Mouse (Mus musculus): ENCODE data around the gene Aamp. TPM values are rescaled to one million over a fixed set of nuclear protein-coding genes. Genes with fewer than 3 reads are reported as not detected.

Gene Aamp
- polyA plus RNA-seq, 1 experiment from 2014 or later: 184 TPM

GRCm38 (mm10) chr1:74239162-74239561 lies 45.4 kb downstream of the Aamp start:
- Histone ChIP-seq H3K27ac (replicated peaks; ENCODE audit: low read depth, low read length) (no peak overlapping the region), H3K27me3 (ENCODE audit: control insufficient read depth, insufficient read depth, low read length) (no peaks in the 10 kb centered on the region), H3K9ac (replicated peaks; ENCODE audit: low read length) (no peak overlapping the region), H3K4me3 (replicated peaks; ENCODE audit: low read depth, low read length) (no peak overlapping the region), H3K4me2 (ENCODE audit: low read length) (peak overlapping the region; percentile 16; the same call in 1 of the 2 replicates), H3K9me3 (ENCODE audit: control insufficient read depth, low read length) (no peaks in the 10 kb centered on the region), H3K4me1 (ENCODE audit: control insufficient read depth, insufficient read depth, low read length) (peaks cover 27% of the 10 kb centered on the region), H3K36me3 (ENCODE audit: control insufficient read depth, insufficient read depth, low read length) (no peaks in the 10 kb centered on the region)
- DNase-seq (no peak), ATAC-seq (ENCODE audit: low FRiP score, low TSS enrichment) (no peak)
- WGBS: 73% methylated on average over 7 of the region's 7 CpGs

DNA sequence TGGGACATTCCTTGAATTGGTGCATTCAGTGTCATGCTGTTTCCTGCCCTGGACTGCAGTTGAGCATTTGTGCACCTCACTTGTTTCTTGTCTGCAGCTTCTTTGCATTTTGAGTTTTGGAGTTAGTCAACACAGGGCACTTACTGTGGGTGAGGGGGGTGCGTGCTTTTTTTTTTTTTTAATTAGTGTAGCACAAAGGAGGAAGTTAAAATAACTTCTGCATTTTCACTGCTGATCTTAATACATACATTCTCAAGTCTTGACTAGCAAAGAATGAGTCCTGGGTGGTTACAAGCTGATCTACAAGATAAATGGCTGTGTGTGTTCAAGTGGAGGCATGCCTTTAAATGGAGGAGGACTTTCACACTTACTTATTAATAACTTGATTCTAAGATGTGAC lies 46.4 kb downstream of the Aamp start:
- Histone ChIP-seq H3K4me2 (ENCODE audit: low read length) (peak overlapping the region; percentile 94), H3K4me3 (replicated peaks; ENCODE audit: low read depth, low read length) (peak overlapping the region; percentile 96), H3K27me3 (ENCODE audit: control insufficient read depth, insufficient read depth, low read length) (no peaks in the 10 kb centered on the region), H3K4me1 (ENCODE audit: control insufficient read depth, insufficient read depth, low read length) (peaks cover 27% of the 10 kb centered on the region), H3K9me3 (ENCODE audit: control insufficient read depth, low read length) (no peaks in the 10 kb centered on the region), H3K27ac (replicated peaks; ENCODE audit: low read depth, low read length) (no peak overlapping the region), H3K36me3 (ENCODE audit: control insufficient read depth, insufficient read depth, low read length) (no peaks in the 10 kb centered on the region), H3K9ac (replicated peaks; ENCODE audit: low read length) (no peak overlapping the region)
- DNase-seq (no peak), ATAC-seq (ENCODE audit: low FRiP score, low TSS enrichment) (no peak)
- WGBS: 89% methylated on average over 1 of the region's 1 CpGs

GRCm38 (mm10) chr1:74237671-74238070 lies 46.9 kb downstream of the Aamp start:
- peak overlapping the region; percentile 94 for H3K4me2 ChIP-seq (ENCODE audit: low read length)
- no peak overlapping the region for H3K27ac ChIP-seq (replicated peaks; ENCODE audit: low read depth, low read length)
- DNase-seq (no peak), ATAC-seq (ENCODE audit: low FRiP score, low TSS enrichment) (no peak)
- WGBS: 50% methylated on average over 5 of the region's 5 CpGs
- H3K9me3 ChIP-seq (ENCODE audit: control insufficient read depth, low read length): no peaks in the 10 kb centered on the region
- H3K4me3 ChIP-seq (replicated peaks; ENCODE audit: low read depth, low read length): peak overlapping the region; percentile 96
- no peaks in the 10 kb centered on the region for H3K36me3 ChIP-seq (ENCODE audit: control insufficient read depth, insufficient read depth, low read length)
- H3K9ac ChIP-seq (replicated peaks; ENCODE audit: low read length): peak overlapping the region; percentile 93
- no peaks in the 10 kb centered on the region for H3K27me3 ChIP-seq (ENCODE audit: control insufficient read depth, insufficient read depth, low read length)
- H3K4me1 ChIP-seq (ENCODE audit: control insufficient read depth, insufficient read depth, low read length): peaks cover 27% of the 10 kb centered on the region

DNA sequence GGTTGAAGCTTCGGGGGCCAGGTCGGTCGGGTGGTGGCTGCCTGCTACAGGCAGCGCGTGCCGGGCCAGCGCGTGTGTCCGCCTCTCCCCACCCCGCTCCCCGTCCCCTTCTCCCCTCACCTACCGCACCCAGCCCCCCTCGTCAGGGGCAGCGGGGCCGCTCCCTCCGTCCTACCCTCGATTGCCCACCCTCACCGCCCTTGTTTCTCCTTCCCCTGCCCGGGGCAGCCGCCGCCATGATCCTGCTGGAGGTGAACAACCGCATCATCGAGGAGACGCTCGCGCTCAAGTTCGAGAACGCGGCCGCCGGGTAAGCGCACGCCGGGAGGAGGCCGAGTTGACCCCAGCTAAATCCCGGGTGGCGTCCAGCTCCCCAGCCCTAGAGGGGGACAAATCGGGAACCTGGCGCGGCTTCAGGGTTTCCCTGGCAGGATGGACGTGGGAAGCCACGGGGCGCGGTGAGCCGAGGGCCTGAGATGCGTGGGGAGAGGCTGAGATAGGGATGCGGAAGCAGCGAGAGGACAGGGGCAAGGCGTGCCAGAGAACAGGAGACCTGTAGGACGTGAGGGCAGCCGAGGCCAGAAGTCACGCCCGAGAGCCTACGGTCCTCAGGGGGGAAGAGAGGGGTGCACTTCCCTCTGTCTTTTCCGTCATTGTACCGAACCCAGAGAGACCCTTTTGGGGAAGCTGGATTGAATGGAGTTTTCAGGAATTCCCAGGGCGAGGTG lies 47.8 kb downstream of the Aamp start:
- peak; percentile 58 for DNase-seq

DNA sequence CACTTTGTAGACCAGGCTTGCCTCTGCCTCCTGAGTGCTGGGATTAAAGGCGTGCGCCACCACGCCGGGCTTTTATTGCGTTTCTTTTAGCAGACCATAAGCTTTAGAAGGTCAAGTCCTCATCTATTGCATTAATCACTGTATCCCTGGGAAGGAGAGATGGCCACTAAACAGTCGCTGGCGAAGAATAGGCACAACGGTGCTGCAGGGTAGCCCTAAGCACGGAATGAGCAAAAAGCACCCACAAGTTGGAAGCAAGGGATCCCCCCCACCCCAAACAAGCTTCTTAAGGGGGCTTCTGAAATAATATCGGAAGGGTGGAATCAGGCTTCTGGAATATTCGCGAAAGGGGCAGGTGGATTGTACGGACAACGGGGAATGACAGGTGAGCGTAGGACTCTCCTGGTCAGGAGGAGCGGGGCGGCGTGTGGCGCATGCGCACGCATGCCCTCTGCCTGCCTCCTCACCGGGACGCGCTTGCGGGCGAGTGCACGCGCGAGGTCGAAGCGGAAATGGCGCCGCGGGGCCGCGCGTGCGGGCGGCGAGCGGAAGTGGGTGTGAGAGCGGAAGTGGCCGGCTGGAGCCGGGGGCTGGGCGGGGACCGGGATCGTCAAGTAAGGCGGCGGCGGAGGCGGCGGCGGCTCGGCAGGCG lies 48.5 kb downstream of the Aamp start, which contains the start of gene Arpc2:
Gene Arpc2, plus strand, starts transcription at position 147 of the 652 bp plus-strand sequence.
- Histone ChIP-seq H3K4me3 (replicated peaks; ENCODE audit: low read depth, low read length) (peak within 1 kb of the TSS; percentile 96), H3K9ac (replicated peaks; ENCODE audit: low read length) (peak within 1 kb of the TSS; percentile 93), H3K4me2 (ENCODE audit: low read length) (peak within 1 kb of the TSS; percentile 94), H3K36me3 (ENCODE audit: control insufficient read depth, insufficient read depth, low read length) (no peaks in the 10 kb centered on the region), H3K9me3 (ENCODE audit: control insufficient read depth, low read length) (no peaks in the 10 kb centered on the region), H3K27me3 (ENCODE audit: control insufficient read depth, insufficient read depth, low read length) (no peaks in the 10 kb centered on the region), H3K27ac (replicated peaks; ENCODE audit: low read depth, low read length) (peak within 1 kb of the TSS; percentile 91), H3K4me1 (ENCODE audit: control insufficient read depth, insufficient read depth, low read length) (peaks cover 27% of the 10 kb centered on the region)
- WGBS: 1% methylated on average over 38 of the region's 55 CpGs
- ATAC-seq (ENCODE audit: low FRiP score, low TSS enrichment) (peak; percentile 94), DNase-seq (peak; percentile 99)

More for the DNA sequence above, 47.8 kb downstream of the Aamp start:
- WGBS: under 1% methylated on average over 47 of the region's 57 CpGs
- Histone ChIP-seq H3K27me3 (ENCODE audit: control insufficient read depth, insufficient read depth, low read length) (no peaks in the 10 kb centered on the region), H3K4me3 (replicated peaks; ENCODE audit: low read depth, low read length) (peak overlapping the region; percentile 96), H3K4me2 (ENCODE audit: low read length) (peak overlapping the region; percentile 94), H3K36me3 (ENCODE audit: control insufficient read depth, insufficient read depth, low read length) (no peaks in the 10 kb centered on the region), H3K27ac (replicated peaks; ENCODE audit: low read depth, low read length) (peak overlapping the region; percentile 91), H3K9ac (replicated peaks; ENCODE audit: low read length) (peak overlapping the region; percentile 93), H3K9me3 (ENCODE audit: control insufficient read depth, low read length) (no peaks in the 10 kb centered on the region), H3K4me1 (ENCODE audit: control insufficient read depth, insufficient read depth, low read length) (peaks cover 27% of the 10 kb centered on the region)
- 0 out of 2 replicates have a peak, but pooled peaks have one; percentile 12 for ATAC-seq (ENCODE audit: low FRiP score, low TSS enrichment)

DNA sequence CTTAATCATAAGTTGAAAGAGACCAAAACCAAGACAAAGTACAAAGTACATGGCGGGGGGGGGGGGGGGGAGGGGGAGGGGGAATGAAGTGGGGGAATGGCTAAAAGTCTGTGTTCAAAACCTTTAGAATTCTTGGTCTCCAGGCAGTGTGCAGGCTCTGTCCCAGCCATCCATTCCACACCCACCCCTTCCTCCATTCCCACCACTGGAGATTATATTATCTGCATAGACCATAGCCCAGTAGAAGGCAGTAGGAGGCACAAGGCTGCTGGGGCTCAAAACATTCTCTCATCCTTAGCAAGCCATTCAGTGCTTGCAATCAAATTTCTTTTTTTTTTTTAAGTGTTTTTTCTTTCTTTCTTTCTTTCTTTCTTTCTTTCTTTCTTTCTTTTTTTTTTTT lies 53.5 kb downstream of the Aamp start:
- no peak for ATAC-seq (ENCODE audit: low FRiP score, low TSS enrichment)
- H3K4me2 ChIP-seq (ENCODE audit: low read length): no peak overlapping the region
- WGBS: no CpG with 5 or more reads among the region's 1 CpGs

GRCm38 (mm10) chr1:74229942-74230341 lies 54.6 kb downstream of the Aamp start:
- Histone ChIP-seq H3K4me3 (replicated peaks; ENCODE audit: low read depth, low read length) (no peak overlapping the region), H3K27me3 (ENCODE audit: control insufficient read depth, insufficient read depth, low read length) (no peaks in the 10 kb centered on the region), H3K4me2 (ENCODE audit: low read length) (no peak overlapping the region), H3K4me1 (ENCODE audit: control insufficient read depth, insufficient read depth, low read length) (no peaks in the 10 kb centered on the region), H3K36me3 (ENCODE audit: control insufficient read depth, insufficient read depth, low read length) (no peaks in the 10 kb centered on the region), H3K9me3 (ENCODE audit: control insufficient read depth, low read length) (no peaks in the 10 kb centered on the region), H3K27ac (replicated peaks; ENCODE audit: low read depth, low read length) (no peak overlapping the region), H3K9ac (replicated peaks; ENCODE audit: low read length) (no peak overlapping the region)
- 83% methylated on average over 2 of the region's 2 CpGs for WGBS
- ATAC-seq (ENCODE audit: low FRiP score, low TSS enrichment) (no peak), DNase-seq (no peak)

More for the DNA sequence above, 53.5 kb downstream of the Aamp start:
- H3K9ac ChIP-seq (replicated peaks; ENCODE audit: low read length): no peak overlapping the region
- H3K27me3 ChIP-seq (ENCODE audit: control insufficient read depth, insufficient read depth, low read length): no peaks in the 10 kb centered on the region
- no peaks in the 10 kb centered on the region for H3K36me3 ChIP-seq (ENCODE audit: control insufficient read depth, insufficient read depth, low read length)
- no peak overlapping the region for H3K27ac ChIP-seq (replicated peaks; ENCODE audit: low read depth, low read length)
- no peak for DNase-seq
- no peak overlapping the region for H3K4me3 ChIP-seq (replicated peaks; ENCODE audit: low read depth, low read length)
- H3K4me1 ChIP-seq (ENCODE audit: control insufficient read depth, insufficient read depth, low read length): no peaks in the 10 kb centered on the region
- H3K9me3 ChIP-seq (ENCODE audit: control insufficient read depth, low read length): no peaks in the 10 kb centered on the region

Data from midbrain, embryonic 14.5 days (tissue).